Mouse (Mus musculus): ENCODE measurements around the gene Ankrd9. TPM values are rescaled to one million over a fixed set of nuclear protein-coding genes. Genes with fewer than 3 reads are reported as not detected.

Ankrd9 gene
- total RNA-seq, 2 experiments from 2014 or later = 29.8 to 66.5 TPM

DNA sequence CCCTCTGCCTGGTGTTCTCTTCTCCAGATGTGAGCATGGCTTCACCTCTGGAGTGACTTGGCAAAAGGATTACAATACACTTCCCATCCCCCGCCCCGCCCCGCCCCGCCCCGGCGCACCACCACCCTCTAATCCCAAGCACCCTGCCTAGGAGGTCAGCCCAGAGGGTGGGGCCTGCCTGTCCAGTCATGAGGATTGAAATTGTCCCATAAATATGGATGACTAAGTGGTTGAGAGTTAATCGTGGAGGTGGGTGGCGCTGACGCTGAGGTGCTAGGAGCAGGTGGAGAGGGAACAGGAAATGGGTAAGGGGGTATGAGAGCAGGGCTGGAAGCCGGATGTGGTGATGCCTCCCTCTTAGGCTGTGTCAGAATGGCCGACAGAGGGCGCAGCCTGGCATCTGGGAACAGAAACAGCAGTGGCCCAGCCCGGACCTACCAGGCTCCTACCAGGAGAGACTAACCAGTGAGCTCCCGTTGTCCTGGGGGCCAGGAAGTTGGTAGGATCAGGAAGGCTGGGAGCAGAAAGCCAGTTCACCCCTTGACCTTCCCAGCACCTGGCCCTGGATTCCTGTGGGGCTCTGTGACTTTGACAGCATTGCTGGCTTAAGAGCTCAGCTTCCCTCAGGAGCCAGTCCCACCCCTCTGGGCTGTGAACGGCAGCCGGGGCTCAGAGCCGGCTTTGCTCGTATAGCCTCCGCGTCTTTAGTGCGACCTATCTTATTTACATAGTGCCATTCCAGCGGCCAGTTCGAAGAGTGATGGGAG lies 12.7 kb upstream of the Ankrd9 start:
- ATAC-seq (replicated peaks; ENCODE audit: low FRiP score, poor library complexity, severe bottlenecking) = peak; percentile 86

DNA sequence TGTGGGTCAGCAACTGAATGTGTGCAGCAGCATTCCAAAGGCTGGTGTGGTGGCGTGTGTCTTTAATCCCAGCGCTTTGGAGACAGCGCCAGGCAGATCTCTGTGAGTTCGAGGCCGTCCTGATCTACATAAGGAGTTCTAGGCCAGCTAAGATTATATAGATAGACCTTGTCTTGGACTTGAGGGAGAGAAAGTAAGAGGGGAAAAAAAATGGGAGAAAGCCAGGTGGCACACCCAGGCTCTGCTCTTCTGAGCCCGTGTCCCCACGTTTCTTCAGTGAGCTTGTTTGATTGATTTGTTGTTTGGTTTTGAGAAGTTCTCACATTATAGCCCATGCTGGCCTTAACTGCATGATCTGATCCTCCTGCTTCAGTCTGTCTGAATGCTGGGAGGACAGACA lies 11.7 kb upstream of the Ankrd9 start:
- no peak for ATAC-seq (replicated peaks; ENCODE audit: low FRiP score, poor library complexity, severe bottlenecking)

DNA sequence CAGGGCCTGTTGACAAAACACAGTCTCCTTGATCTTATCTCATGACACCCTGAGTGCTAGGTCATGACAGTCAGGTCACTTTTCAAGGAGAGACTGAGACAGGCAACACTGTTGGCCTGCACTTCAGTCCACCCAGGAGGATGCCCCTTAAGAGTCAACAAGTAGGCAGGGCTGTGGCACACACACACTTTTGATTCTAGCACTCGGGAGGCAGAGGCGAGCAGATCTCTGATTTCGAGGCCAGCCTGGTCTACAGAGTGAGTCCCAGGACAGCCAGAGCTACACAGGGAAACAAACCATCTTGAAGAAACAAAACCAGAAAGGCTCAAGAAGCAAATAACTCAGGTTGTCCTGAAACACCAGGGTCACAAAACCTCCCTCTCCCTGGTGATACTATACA lies 10.6 kb upstream of the Ankrd9 start:
- ATAC-seq (replicated peaks; ENCODE audit: low FRiP score, poor library complexity, severe bottlenecking) = no peak

DNA sequence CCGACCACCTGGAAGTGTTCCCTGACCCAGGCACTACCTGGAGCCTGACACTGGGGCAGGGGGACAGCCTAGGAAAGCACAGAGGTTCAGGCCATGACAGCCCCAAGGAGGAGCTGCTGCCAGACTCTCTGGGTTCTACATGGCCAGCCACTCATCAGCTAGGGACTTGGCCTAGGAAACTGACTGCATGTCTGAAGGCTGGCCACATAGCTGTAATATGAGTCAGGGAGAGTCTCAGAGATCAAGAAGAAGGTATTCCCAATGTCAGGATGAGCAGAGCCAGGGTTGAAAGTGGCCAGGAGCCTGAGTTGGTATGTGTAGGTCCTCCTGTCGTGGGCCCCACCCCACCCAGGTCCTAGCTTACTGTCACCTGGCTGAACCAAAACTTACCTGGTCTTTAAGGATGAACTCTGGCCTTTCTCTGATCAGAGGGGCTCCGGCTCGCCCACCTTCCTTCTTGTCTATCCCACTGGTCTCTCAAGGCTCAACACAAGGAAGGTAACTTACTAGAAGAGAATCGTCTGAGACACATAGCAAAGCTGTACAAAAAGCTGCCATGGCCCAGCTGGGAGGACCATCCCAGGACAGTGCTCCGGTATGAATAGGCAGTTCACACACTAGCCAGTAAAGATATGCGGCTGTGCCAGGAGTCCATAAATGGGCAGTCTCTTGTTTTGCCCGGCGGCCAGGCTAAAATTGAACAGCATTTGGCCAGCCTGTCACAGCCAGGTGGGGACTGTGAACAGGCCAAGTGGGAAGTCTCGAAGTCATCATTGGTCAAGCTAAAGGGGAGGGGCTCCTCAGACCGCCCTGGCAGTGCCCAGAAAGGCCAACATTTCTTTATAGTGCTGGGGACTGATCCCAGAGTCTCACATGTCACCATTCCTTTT lies 7.9 kb upstream of the Ankrd9 start:
- ATAC-seq (replicated peaks; ENCODE audit: low FRiP score, poor library complexity, severe bottlenecking) = no peak

GRCm38 (mm10) chr12:110985141-110985540 lies 6.3 kb upstream of the Ankrd9 start:
- ATAC-seq (replicated peaks; ENCODE audit: low FRiP score, poor library complexity, severe bottlenecking) = no peak

DNA sequence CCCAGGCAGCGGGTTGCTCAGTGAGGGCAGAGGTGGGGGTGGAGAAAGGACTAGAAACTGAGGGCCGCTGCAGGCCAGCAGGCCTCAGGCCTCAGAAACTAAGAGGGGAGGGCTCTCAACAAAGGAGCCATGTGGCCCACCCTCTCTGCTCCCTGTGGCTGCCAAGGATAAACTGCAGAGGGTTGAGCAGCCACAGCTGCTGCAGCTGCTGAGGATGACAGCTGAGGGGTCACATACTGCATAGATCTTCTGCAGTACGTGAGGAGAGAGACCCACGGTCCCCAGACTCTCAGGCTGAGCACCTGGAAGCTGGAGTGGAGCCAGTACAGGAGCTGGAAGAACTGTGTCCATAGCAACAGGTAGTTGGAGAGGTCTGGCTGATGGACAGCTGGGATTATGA lies 5.8 kb upstream of the Ankrd9 start:
- no peak for ATAC-seq (replicated peaks; ENCODE audit: low FRiP score, poor library complexity, severe bottlenecking)

GRCm38 (mm10) chr12:110983714-110984113 lies 4.9 kb upstream of the Ankrd9 start:
- no peak for ATAC-seq (replicated peaks; ENCODE audit: low FRiP score, poor library complexity, severe bottlenecking)

GRCm38 (mm10) chr12:110983083-110983482 lies 4.2 kb upstream of the Ankrd9 start:
- ATAC-seq (replicated peaks; ENCODE audit: low FRiP score, poor library complexity, severe bottlenecking) = no peak

- no peak for ATAC-seq (replicated peaks; ENCODE audit: low FRiP score, poor library complexity, severe bottlenecking)
Measured at GRCm38 (mm10) chr12:110981736-110982135, 2.9 kb upstream of the Ankrd9 start.

- no peak for ATAC-seq (replicated peaks; ENCODE audit: low FRiP score, poor library complexity, severe bottlenecking)
Measured at GRCm38 (mm10) chr12:110979808-110980207, 968 bp upstream of the Ankrd9 start.

DNA sequence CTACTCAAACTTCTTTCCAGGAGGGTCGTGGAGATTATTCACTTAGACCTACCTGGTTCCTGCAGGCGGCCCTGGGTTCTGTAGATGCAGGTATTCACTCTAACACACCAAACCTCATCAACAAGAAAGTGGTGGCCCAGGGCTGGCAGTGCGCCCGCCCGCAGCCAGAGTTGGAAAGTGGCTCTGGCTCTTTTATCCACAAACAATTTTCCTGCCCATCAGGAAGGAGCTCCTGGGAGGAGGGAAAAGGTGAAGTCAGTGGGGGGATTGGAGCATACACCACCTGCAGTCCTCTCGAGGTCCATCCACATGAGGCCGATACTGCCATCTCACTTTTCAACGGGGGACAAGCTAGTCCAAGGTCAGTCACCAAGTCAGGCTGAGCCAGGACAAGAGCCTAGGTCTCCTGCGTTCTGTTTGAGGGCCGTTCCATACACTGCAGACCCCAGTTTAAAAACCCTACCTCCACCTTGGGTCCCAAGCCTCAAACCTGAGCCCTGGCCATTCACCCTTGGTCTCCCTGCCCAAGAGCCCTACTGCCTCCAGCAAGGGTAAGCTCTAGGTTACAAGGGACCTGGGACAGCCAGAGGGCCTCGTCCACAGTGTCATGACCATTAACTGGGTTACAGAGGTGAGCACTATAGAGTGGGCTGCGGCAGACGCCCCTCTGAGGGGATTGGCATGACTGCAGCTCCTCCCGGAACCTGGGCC lies 789 bp downstream of the Ankrd9 start:
- ATAC-seq (replicated peaks; ENCODE audit: low FRiP score, poor library complexity, severe bottlenecking) = no peak

DNA sequence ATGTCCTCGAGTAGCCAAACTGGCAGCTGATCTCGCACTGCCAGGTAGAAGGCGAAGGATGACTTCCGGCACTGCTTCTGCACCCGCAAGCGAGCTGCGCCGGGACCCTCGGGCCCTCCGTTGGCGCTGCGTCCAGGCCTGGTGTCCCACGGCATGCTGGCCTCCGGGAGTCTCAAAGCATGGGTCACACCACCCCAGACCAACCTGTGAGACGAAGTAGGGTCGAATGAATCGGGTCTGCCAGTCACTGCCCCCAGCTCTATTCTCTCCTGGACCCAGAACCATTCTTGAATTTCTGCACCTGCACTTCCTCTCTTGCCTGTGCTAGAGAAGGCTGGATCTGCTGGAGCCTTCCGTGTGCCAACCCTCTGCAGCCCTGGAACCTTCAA lies 1.5 kb downstream of the Ankrd9 start:
- no peak for ATAC-seq (replicated peaks; ENCODE audit: low FRiP score, poor library complexity, severe bottlenecking)

GRCm38 (mm10) chr12:110976589-110977344 lies 2.1 kb downstream of the Ankrd9 start:
- no peak for ATAC-seq (replicated peaks; ENCODE audit: low FRiP score, poor library complexity, severe bottlenecking)

- no peak for ATAC-seq (replicated peaks; ENCODE audit: low FRiP score, poor library complexity, severe bottlenecking)
Measured at GRCm38 (mm10) chr12:110975838-110976468, 2.9 kb downstream of the Ankrd9 start.

DNA sequence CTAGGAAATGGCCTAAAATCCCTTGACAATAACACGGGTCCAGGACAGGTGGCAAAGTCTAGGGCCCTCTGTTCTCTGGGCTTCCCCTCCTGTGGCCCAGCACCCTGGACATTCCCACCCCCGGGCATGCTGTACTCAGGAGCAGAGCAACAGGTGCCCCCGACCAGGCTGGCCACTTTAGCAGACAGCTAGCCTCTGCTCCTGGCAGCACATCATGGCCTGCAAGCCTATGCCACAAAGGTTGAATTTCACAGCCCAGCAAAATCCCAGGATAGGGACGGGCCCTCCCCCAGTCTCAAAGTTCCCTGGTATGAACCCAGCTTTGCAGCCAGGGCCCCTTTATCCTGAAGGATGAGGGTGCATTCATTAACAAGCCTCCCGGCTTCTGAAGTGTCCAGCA lies 3.5 kb downstream of the Ankrd9 start:
- no peak for ATAC-seq (replicated peaks; ENCODE audit: low FRiP score, poor library complexity, severe bottlenecking)

- peak; percentile 1 for ATAC-seq (replicated peaks; ENCODE audit: low FRiP score, poor library complexity, severe bottlenecking)
Measured at GRCm38 (mm10) chr12:110974726-110975125, 4.1 kb downstream of the Ankrd9 start.

- ATAC-seq (replicated peaks; ENCODE audit: low FRiP score, poor library complexity, severe bottlenecking) = peak; percentile 76
Measured at GRCm38 (mm10) chr12:110974295-110974694, 4.5 kb downstream of the Ankrd9 start.

DNA sequence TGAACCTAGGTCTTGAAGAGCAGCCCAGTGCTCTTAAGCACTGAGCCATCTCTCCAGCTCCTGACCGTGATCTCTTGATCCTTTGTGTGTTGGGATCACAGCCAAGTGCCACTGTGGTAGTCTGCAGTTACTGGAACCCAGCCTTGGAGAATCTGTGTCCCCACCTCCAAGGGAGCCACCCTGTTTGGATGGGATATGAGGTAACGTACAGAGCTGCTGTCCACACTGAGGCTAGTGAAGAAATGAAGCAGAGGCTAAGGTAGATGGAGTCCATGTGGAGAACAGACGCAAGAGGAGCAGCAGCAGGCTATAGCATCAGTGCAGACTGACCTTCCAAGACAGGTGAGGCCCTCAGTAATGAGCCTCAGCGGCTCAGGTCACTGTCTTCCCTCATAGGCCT lies 5.0 kb downstream of the Ankrd9 start:
- peak; percentile 19 for ATAC-seq (replicated peaks; ENCODE audit: low FRiP score, poor library complexity, severe bottlenecking)

DNA sequence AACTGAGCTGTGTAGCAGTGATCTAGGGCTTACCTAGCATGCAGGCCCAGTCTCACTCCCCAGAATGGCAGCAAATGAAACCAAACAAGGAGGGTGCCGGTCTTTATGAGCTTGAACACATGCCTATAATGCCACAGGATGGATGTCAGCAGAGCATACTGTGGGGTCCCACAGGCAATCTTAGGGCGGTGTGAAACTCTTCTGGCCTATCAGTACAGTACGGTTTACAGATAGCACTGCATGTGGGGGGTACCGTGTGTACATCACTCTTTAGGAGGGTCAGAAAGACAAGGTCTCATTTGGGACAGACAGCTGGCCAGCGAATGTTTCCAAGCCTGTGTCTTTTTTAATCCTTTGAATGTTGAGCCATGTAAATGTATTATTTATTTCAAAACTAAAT lies 6.9 kb downstream of the Ankrd9 start:
- ATAC-seq (replicated peaks; ENCODE audit: low FRiP score, poor library complexity, severe bottlenecking) = no peak

Measured in erythroblast, adult 5-6 weeks (primary cell).